Mouse (Mus musculus) cortical plate, adult 2 months (tissue): ENCODE results near the gene Ntn5.

ENCODE experiments used
- CTCF ChIP-seq: fragments of 200-500 bp; IDR thresholded peaks from 2 replicates; pipeline ENCODE4 v1.5.1; 2011; ENCODE audit warnings: mild to moderate bottlenecking, control low read depth, low read length; ENCODE audit not compliant: insufficient read depth; ENCODE audit errors: extremely low read depth
- POLR2A ChIP-seq: fragments of 200-500 bp; IDR thresholded peaks from 2 replicates; pipeline ENCODE4 v1.6.1; 2011; ENCODE audit warnings: mild to moderate bottlenecking, low read length, control low read depth; ENCODE audit not compliant: insufficient read depth; ENCODE audit errors: extremely low read depth

DNA sequence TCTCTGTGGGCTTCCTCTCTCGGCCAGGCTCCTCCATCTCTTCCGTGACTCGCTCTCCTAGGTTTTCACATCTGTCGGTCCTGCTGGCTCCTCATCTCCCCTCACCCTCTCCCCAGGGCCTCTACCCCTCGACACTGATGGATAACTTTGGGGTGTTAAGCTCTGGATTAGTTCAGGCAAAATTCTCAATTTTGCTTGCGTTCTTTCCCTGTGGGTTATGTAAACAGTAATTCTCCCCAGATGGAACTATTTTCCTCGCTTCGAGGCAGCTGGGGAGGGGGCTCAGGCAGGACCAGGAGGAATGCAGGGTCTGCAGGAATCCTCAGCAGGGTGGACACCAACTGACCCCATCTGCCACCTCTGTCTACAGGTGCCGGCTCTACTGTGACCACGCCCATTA lies 2.0 kb downstream of the Ntn5 start:
- TF ChIP-seq POLR2A, result no peak
- no peak for TF ChIP-seq CTCF
